Mouse (Mus musculus): ENCODE results near the gene Hoxc10.

The Hoxc10 gene

DNA sequence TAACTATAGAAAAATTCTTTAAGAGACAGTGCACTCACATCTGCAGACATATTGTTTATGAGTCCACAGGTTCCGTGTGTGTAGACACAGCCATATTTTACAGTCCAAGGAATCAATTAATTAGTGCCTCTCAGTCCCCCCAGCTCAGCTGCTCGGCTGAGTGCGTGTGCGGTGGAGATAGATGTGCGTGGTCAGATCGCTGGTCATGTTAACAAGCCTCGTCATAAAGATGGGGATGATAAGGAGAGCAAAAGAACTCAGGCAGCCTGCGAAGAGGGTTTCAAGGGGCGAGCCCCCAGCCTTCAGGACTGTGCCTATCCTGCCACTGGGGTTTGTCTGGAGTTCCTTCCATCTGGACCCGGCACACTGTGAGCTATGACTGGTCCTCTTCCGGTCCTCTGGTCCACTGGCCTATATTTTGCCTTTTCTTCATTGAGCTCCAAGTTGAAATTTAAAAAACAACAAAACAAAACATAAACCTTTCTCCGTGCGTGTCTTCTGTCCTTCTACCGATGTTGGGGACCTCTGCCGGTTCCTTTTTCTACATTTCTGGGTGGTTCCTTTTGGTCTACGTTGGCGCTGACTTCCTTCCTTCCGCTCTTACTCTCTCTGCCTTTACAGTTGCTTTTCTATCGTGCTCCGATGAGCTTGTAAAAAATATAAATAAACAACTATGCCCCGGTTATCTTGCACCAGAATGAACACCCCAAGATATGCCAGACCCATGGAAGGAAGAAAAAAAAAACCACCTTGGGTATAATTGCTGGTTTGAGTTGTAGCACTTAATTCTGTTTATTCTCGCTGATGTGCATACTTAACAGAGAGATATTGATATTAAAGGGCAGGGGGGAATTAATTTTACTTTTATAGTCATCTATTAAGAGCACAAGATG lies 21.2 kb upstream of the Hoxc10 start:
- no peak for DNase-seq (ENCODE audit: low spot score)

DNA sequence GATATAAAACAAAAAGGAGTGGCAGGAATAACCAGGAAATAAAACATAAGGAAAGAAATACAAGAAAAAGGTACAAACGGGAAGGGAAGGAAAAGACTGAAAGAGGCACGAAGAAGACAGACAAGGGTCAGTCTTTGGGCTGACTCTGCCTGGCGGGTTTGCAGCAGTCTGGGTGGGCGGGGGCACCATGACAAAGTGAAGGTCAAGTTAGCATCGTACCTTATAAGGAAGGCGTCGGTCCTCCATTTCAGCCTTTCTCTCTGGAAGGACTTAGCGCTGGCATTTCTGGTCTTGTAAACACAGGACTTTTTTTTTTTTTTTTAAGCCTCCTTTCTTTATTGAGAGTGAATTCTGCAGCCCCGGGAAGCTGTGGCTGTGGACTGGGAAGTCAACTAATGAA lies 19.3 kb upstream of the Hoxc10 start:
- DNase-seq (ENCODE audit: low spot score): no peak

DNA sequence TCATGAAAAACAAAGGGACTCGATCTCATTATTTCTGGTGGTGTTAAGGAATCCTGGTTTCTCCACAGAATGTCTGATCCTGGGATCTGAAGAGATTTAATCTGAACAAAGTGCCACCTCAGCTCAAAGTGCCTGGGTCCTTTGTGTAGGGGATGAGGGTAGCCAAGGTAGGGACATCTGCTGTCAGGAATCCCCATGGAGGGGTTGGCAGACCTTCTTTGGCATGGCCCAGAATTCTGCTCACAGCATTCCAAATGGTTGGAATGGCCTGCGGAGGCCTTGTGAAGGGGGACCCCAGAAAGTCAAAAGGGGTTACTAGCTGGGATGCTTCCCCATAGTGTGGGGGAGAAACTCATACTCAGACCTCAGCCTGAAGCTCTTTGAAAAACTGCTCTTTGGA lies 17.8 kb upstream of the Hoxc10 start:
- no peak for DNase-seq (ENCODE audit: low spot score)

DNA sequence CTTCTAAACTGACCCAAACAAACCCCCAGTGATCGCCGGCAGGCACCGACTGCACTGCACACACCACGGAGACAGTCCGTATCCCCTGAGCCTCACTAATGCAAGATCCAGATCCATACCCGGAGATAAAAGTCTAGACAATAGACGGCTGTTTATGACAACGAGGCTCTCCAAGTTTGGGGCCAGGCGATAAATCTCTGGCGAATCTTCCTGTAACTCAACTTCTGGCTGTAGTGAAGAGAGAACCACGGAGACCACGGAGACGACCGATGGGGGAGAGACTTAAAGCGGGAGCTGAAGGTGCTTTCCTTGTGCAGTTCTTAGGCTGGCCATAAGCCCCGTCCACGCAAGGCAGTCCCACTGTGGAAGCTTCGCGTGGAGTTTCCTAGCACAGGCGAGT lies 16.9 kb upstream of the Hoxc10 start:
- no peak for DNase-seq (ENCODE audit: low spot score)

DNA sequence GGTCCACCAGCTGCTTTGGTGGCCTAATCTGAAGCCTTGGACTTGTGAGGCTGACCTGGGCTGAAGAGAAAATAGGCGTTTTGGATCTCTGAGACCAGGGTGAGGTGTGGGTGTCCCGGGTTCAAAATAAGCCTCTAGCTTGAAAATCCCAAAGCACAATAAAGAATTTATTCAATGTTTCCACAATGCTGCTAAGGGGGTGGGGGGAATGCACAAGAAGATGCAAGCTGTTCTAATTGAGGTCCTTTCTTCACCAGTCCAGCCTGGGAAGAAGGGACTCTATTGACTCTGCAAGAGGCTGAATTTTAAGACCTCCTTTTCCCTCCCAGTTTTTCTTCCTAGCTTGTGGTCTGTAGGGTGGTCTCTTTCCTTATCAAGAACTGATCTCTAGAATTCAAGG lies 15.7 kb upstream of the Hoxc10 start:
- DNase-seq (ENCODE audit: low spot score): no peak

DNA sequence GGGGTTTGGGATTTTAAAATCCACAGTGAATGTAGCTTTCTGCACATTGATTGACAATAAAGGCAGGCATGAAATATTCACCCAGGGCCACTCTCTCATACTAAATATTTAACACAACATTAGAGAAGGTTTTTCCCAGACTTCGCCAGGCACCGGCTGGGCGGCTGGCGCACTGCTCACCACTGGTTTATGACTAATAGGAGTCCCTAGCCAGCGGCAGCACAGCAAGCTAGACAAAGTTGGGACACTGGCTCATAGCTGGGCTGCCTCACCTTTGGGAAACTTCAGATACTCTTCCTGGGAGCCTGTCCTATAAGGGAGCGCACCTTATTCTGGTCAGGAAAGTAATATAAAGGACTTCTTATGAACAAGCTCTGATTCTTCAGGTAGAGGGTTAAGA lies 13.0 kb upstream of the Hoxc10 start:
- DNase-seq (ENCODE audit: low spot score): no peak

DNA sequence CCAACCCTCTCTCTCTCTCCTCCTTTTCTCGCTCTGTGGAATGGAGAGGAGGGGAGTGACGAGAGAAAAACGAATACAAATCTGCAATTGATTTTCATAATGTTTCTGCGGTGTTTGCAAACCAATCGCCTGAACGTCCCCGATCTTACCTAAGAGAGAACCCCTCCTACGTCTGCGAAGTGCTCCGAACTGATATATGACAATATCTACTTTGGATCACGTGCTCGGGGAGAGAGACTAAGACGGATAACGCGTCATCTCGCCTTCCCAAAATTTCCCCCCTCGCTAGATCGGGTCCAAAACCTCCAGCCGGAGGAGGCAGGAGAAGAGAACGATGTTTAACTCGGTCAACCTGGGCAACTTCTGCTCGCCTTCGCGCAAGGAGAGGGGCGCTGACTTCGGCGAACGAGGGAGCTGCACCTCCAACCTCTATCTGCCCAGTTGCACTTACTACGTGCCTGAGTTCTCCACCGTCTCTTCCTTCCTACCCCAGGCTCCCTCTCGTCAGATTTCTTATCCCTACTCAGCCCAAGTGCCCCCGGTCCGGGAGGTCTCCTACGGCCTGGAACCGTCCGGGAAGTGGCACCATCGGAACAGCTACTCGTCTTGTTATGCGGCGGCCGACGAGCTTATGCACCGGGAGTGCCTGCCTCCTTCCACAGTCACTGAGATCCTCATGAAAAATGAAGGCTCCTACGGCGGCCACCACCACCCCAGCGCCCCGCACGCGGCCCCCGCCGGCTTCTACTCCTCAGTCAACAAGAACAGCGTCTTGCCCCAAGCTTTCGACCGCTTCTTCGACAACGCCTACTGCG lies 12.2 kb upstream of the Hoxc10 start, which contains the start of gene Hoxc11:
Gene Hoxc11 (plus strand): TSS at position 236 of the 815 bp plus-strand sequence.
- DNase-seq (ENCODE audit: low spot score): no peak

DNA sequence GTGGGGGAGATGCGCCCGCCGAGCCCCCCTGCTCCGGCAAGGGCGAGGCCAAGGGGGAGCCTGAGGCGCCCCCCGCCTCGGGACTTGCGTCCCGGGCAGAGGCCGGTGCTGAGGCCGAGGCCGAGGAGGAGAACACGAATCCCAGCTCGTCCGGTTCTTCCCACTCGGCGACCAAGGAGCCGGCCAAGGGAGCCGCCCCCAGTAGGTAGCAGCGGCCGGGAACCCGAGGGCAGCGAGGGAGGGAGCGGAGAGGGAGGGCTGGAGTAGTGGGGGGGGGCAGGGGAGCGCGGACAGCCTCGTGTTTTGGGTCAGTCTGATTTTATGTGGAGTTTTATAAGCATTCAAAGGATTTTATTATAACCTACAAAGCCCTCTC lies 11.6 kb upstream of the Hoxc10 start:
- DNase-seq (ENCODE audit: low spot score): no peak

DNA sequence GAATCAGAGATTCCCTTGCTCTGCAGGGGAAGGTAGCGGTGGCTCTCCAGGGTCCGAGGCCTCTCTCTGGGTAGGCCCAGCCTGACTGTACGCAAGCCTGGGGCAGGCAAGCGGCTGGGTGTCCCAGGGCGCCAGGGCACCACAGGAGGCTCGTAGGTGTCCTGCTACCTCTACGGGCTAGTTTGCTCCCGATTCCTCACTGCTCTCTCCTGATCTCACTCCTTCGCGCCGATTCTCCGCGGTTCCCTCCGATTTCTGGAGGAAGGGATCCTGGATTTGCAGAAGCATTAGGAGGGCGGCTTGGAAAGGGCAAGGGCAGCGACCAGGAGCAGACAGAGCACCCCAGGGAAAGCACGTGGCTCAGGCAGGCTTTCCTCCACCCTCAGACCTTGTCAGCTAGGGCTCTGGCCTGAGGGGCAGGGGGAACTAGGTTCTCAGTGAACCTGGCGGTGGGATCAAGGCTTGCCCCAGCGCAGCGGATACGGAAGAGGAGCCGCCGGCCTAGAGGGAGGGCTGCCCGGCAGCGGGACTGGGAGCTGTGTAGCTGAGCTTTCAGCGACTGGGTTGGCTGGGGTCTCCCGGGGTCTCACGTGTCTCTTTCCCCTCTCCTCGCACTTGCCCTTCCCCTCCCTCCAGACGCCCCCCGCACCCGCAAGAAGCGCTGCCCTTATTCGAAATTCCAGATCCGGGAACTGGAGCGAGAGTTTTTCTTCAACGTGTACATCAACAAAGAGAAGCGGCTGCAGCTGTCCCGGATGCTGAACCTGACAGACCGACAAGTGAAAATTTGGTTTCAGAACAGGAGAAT lies 10.6 kb upstream of the Hoxc10 start:
- DNase-seq (ENCODE audit: low spot score): no peak

DNA sequence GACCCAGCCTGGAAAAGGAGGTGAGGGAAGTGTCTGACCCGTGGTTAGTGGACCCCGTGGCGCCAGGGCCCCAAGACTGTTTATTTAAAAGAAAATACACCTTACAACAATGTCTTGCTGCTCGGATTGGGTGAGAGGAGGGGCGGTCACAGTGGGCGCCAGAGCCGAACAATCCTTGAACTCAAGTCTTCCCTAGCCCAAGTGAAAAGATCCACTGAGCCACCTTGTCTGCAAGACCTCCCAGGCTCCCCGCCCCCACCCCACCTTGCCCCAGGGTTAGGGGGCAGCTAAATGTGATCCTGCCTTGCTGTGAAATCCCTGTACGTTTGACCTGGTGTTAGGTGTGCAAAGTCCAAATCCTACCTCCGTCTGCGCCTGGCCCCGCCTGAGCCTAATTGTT lies 9.7 kb upstream of the Hoxc10 start:
- no peak for DNase-seq (ENCODE audit: low spot score)

DNA sequence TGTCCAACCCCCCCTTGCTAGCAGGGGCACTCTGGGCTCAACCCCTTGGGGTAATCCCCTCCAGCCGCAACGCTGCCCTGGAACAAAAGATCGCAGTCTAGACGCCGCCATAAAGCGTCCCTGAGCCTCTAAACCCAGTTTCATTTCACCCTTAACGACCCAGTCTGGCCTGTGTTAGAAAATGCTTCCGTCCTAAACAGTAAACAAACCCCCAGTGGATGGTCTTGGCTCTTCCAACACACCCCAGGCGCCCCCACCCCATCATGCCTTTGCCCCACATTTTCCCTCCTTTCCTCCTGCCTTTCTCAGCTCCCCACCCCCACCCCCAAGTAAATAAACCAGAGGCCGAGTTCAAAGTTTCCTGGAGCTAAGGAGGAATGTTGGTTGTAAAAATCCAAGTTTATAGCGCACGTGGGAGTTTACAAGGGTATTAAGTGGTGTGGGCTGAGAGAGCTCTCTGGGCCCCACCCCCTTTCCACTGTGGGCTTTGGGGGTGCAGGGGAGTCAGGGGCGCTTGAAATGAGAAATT lies 6.9 kb upstream of the Hoxc10 start:
- DNase-seq (ENCODE audit: low spot score): no peak

DNA sequence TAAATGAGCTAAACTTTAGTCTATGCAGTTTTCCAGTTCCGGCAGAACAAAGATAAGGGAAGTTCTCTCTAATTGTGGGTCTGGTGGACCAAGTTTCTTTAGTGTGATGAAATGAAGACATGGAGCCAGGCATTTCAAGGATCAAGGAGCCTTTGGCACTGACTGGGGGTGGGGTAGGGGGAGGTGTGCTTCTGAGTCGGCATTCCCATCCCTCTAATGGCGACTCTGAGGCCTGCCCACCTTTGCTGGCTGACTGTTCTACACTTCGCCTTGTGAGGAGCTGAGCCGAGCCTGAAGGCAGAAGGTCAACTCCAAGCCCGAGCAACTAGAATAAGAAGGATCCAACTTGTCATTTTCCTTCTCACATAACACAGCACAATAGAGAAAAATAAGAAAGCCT lies 4.9 kb upstream of the Hoxc10 start:
- no peak for DNase-seq (ENCODE audit: low spot score)

DNA sequence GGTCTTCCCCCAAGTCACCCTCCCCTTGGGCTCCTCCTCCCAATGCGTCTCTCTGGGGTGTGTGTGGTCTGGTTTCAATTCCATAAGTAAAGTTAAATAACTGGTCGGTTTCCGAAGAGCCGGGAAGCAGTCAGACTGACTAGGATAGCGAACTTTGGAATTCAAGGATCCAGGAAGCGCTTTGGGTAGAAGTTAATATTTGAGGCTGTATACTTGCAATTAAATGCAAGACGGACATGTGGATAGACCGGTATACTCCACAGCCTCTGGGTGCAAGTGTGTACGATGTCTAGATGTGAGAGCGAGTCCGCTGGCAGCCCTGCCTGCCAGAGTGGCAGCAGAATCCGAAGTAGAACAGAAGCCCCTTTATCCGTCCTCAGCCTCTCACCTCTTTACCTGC lies 4.1 kb upstream of the Hoxc10 start:
- DNase-seq (ENCODE audit: low spot score): no peak

DNA sequence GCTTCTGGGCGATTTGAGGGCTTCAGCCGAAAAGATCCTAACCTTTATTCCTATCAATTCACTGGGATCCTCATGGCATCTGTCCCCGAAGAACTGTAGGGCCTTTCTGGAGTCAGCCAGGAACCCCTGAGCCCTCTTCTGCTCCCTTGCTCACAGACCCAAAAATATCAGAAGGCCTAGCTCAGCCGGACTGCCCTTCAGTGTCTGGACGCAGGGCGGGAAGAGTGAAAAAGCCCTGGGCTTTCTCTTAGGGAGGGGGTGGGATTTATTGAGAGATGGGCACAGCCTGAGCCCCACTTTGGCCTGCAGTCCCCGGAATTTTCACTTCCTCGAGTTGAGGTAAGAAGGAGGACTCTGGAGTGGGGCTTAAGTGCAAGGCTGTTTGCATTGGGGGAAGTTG lies 3.3 kb upstream of the Hoxc10 start:
- no peak for DNase-seq (ENCODE audit: low spot score)

DNA sequence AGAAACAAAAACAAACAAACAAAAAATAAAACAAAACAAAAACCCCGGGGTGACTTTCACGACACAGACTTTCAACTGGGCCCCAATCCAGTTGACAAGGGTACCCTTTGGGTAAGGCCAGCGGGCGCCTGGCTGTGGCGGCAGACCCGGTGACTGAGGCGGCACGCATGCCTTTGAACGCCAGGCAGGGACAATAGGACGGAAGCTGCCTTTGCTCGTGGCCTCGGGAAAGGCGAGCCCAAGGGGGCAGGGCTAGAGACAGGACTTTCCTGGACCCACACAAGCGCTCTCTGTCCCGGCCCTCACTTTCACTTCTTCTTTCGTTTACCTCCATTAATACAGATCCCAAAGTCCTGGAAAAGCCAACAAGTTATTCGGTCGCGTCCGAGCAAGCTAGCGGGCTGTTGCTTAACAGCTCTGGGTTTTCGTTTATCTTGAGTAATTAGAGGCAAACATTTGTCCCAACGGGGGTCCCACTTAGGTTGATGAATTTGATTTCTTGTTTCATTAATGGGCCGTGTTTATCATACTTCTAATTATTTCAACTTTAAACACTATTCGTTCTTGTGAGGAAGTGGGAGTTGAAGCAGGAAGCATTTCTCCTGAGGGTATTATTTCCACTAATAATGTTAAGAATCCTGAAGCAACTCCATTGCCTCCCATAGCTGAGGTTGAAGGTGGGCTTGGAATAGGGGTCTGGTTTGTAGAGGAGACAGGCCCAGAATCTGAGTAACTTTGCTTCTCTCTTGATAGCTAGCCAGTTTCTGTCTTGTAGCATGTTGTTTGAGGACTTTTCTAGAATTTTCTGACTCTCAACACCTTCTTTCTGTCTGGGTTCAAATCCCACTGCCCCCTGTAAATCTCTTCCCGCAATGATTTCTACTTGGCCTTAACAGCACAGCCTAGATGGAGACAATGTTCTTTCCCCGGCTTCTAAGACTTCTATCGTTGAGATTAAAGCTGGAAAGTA lies 2.6 kb upstream of the Hoxc10 start:
- peak; percentile 79 for DNase-seq (ENCODE audit: low spot score)

DNA sequence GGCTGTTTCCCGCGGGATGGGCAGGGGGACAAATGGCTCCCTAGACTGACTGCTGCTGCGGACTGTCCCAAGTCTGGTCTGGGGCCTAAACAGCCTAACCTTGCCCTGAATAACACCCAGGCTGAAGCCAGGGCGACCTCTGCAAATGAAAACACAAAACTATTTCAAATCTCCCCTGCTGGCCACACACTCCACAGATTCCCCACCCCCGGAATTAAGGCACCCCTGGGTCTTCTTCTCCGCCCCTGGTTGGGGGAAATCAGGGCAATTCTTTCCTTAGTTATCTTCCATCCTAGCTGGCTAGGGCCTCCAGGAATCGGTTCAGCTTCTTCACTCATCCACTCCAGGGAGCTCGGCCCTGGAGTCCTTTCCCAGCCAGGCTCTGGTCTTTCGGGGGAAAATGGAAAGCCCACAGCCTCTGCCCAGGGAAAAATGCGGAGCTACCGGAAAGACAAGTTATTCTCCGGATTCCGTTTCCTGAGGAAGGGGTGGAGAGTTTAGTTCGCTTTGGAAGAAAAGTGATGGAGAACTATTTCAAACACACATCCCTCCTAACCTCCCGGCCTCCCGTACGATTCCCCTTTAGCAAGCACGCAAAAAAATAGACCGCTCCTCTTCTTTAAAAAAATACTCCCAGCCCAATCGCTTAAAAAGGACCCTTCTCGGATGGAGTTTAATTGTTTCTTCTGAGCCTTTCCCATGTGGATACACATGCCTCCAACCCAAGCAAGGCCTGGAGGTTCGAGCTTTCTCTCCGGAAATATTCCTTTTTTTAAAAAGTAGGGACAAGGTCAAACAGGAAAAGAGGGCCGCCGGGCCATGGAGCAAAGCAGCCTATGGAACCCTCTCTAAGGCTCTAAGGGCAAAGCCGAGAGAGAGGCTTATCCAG lies 1.3 kb upstream of the Hoxc10 start:
- no peak for DNase-seq (ENCODE audit: low spot score)

DNA sequence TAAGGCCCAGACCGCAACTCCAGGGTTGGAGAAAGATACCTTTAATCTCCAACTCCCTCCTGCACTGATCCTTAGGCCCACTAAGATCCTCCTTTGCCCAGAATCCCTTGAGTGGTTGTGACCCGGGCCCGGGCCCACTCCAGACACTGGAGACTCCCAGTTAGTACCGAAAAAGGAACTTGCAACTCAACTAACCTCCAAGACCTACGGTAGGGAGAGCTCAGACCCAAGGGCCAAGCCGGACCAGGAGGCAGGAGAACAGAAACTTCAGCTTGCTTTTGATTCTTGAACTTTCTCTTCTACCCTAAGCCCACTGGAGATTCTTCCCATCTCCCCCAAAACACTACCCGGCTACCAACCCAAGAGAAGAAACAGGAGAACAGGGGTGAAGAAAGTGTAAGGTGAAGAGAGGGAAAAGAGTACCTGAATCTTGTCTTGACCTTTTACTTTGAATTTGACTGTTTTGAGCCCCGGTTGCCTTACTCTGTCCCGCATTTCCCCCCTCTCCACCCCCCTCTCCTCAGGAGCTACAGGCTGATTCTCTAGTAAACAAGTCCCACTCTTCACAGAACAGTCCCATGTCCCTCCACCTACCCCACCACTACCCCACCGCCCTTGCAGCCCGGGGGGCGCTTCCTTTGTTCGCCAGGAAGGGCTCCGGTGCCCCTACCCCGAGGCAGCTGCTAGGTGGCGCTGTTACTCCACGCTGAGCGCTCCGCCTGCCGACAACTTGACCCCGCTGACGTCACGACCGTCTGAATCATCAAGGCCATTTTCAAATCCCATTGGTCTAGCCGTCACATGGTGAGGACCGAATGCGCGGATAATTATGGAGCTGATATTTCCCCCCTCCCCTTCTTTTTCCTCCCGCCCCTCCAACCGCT lies 462 bp upstream of the Hoxc10 start:
- peak; percentile 99 for DNase-seq (ENCODE audit: low spot score)

DNA sequence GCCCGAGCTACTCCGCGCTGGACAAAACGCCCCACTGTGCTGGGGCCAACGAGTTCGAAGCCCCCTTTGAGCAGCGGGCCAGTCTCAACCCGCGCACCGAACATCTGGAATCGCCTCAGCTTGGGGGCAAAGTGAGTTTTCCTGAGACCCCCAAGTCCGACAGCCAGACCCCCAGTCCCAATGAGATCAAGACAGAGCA lies 615 bp downstream of the Hoxc10 start, which contains the start of gene Hoxc5:
Gene Hoxc5 (plus strand): TSS at position 132 of the 199 bp plus-strand sequence.
- DNase-seq (ENCODE audit: low spot score): no peak
